Mouse (Mus musculus) layer of hippocampus, adult 11-12 months (tissue): ENCODE measurements at regions not wholly inside any gene's neighbourhood (a gene's known extent, or its start where the extent isn't known, plus 50 kb on each side); places are given as distances from the start of the nearest gene placed in this dataset.

Source experiments
- DNase-seq: peaks from one replicate; pipeline ENCODE4 v3.0.0; 2022; ENCODE audit warnings: low spot score

GRCm38 (mm10) chr1:77258730-77259310 is 256.1 kb downstream of the Epha4 start:
- DNase-seq: no peak

- no peak for DNase-seq
Measured at GRCm38 (mm10) chr1:77259789-77260188, 255.1 kb downstream of the Epha4 start.

- DNase-seq: no peak
Measured at GRCm38 (mm10) chr1:77261678-77262077, 253.2 kb downstream of the Epha4 start.

GRCm38 (mm10) chr1:77265677-77266076 is 249.2 kb downstream of the Epha4 start:
- no peak for DNase-seq

GRCm38 (mm10) chr1:77267311-77268003 is 247.4 kb downstream of the Epha4 start:
- no peak for DNase-seq

- no peak for DNase-seq
Measured at GRCm38 (mm10) chr1:77275297-77275696, 239.6 kb downstream of the Epha4 start.

GRCm38 (mm10) chr1:77279566-77279965 is 235.3 kb downstream of the Epha4 start:
- DNase-seq: no peak

GRCm38 (mm10) chr1:77280373-77281038 is 234.4 kb downstream of the Epha4 start:
- no peak for DNase-seq

GRCm38 (mm10) chr1:77281741-77282140 is 233.1 kb downstream of the Epha4 start:
- no peak for DNase-seq

GRCm38 (mm10) chr1:77298713-77299132 is 216.2 kb downstream of the Epha4 start:
- no peak for DNase-seq

- DNase-seq: no peak
Measured at GRCm38 (mm10) chr1:77300806-77301205, 214.1 kb downstream of the Epha4 start.

GRCm38 (mm10) chr1:77304770-77305169 is 210.1 kb downstream of the Epha4 start:
- DNase-seq: no peak

- DNase-seq: no peak
Measured at GRCm38 (mm10) chr1:77307745-77308144, 207.1 kb downstream of the Epha4 start.

- DNase-seq: no peak
Measured at GRCm38 (mm10) chr1:77313119-77313518, 201.8 kb downstream of the Epha4 start.

GRCm38 (mm10) chr1:77315347-77315746 is 199.5 kb downstream of the Epha4 start:
- DNase-seq: no peak

- DNase-seq: no peak
Measured at GRCm38 (mm10) chr1:77316198-77316597, 198.7 kb downstream of the Epha4 start.
